Mouse (Mus musculus) gastrocnemius, adult 2 months (tissue): Measurements from ENCODE around the gene Zkscan14. TPM values are rescaled to one million over a fixed set of nuclear protein-coding genes. Genes with fewer than 3 reads are reported as not detected.

Experiments
- DNase-seq: peaks from one replicate; pipeline ENCODE4 v3.0.0; 2022
- H3K27ac ChIP-seq: fragments of 200-600 bp; 2 replicates; pipeline ENCODE4 v1.8.1; 2022; ENCODE audit warnings: mild to moderate bottlenecking
- H3K4me3 ChIP-seq: fragments of 200-600 bp; 2 replicates; pipeline ENCODE4 v1.8.1; 2022; ENCODE audit warnings: mild to moderate bottlenecking, moderate library complexity
- CTCF ChIP-seq: fragments of 200-600 bp; IDR thresholded peaks from 2 replicates; pipeline ENCODE4 v1.8.1; 2022; ENCODE audit warnings: antibody characterized with exemption, mild to moderate bottlenecking, moderate library complexity
- intact Hi-C: fragments of 180-260 bp; cut with DNase I; formaldehyde crosslinking; loops from one replicate; pipeline ENCODE4 v1.15.1; 2025
- total RNA-seq, 2 experiments: library from RNA; stranded (reverse); gene quantifications; 2 replicates each; pipeline ENCODE4 v1.2.3; 2021

Gene Zkscan14
- total RNA-seq, 2 experiments from 2014 or later: 9.3 to 11.6 TPM

- intact Hi-C loops: no loop called here
- TF ChIP-seq CTCF: no peak
- Histone ChIP-seq H3K4me3 (no peak overlapping the region), H3K27ac (no peak overlapping the region)
- DNase-seq: no peak
Observed at GRCm38 (mm10) chr5:145147748-145148147, 53.9 kb downstream of the Zkscan14 start.

Other genes with a start within 250 kb of the Zkscan14 start
- gene Smurf1, start 236.0 kb downstream of the Zkscan14 start, total RNA-seq: 10 to 100 TPM in 1 of 2 experiments, 1 to 10 TPM in 1; 9.3 to 16.8 TPM
- not detected for gene Gm4871, start 169.1 kb downstream of the Zkscan14 start, total RNA-seq
- gene 1700018F24Rik, start 158.9 kb downstream of the Zkscan14 start, total RNA-seq: not detected
- 10 to 100 TPM; 23.8 to 30.3 TPM for gene Arpc1a, start 118.0 kb downstream of the Zkscan14 start, total RNA-seq
- not detected for gene Kpna7, start 117.8 kb downstream of the Zkscan14 start, total RNA-seq
- gene Arpc1b, start 87.7 kb downstream of the Zkscan14 start, total RNA-seq: 10 to 100 TPM; 20.1 to 29.9 TPM
- 10 to 100 TPM; 47.9 to 56.9 TPM for gene Pdap1, start 61.6 kb downstream of the Zkscan14 start, total RNA-seq
- 10 to 100 TPM; 49.1 to 57.4 TPM for gene Bud31, start 61.5 kb downstream of the Zkscan14 start, total RNA-seq
- gene Ptcd1, start 34.8 kb downstream of the Zkscan14 start, total RNA-seq: 10 to 100 TPM; 11.5 to 12.8 TPM
- 1 to 10 TPM; 9.3 to 9.9 TPM for gene Cpsf4, start 34.7 kb downstream of the Zkscan14 start, total RNA-seq
- gene Atp5j2, start 9.8 kb downstream of the Zkscan14 start, total RNA-seq: 100 to 1,000 TPM; 622 to 768 TPM
- 1 to 10 TPM; 8.6 to 9.3 TPM for gene Zkscan5, start 2.7 kb upstream of the Zkscan14 start, total RNA-seq
- 10 to 100 TPM; 14.3 to 15.2 TPM for gene Zfp655, start 29.8 kb upstream of the Zkscan14 start, total RNA-seq
- gene Zscan25, start 78.6 kb upstream of the Zkscan14 start, total RNA-seq: 1 to 10 TPM; 8.8 to 9.4 TPM
- not detected for gene Cyp3a57, start 143.4 kb upstream of the Zkscan14 start, total RNA-seq